11 mouse cellular contexts compared by ENCODE assay signal in the genomic region with DNA sequence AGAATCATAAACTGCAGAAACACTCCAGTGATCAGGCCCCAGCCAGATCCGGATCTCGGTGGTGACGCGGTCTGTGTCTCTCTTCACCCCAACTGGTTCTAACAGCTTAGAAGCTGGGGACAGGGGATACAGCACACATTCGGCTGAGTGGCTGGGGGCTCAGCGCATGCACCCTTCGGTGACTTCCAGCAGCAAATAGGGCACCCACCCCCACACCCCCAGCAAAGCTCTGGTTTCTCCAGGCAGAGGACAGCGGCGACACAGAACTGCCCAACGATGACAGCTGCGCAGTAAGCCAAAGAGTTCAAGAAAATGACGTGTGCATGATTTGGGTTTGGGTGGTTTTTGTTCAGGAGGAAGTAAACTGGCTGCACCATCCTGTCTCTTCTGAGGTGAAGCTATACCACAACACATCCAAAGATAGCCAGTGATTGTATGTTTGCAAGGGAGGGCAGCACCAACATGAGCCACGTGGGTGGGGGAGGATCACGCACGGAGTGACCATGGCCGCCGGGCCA.
DNase-seq lines count a peak whose midpoint lies in the region; ATAC-seq lines count a peak whose summit lies in the region.
"Had no signal": no experiment of that assay in that cellular context is flagged by ENCODE, and none has a peak within 500 bp of the region (broad histone marks: within the 10 kb centered on the region; RNA-seq: fewer than 3 reads in every experiment).

No protein-coding gene starts in this region.

- H3K27ac ChIP-seq in kidney, embryonic 15.5 days = peak overlapping the region; percentile 85
- H3K27ac ChIP-seq: liver, embryonic 13.5 days had no signal

- H3K4me1 ChIP-seq in kidney, embryonic 15.5 days = peaks cover 62% of the 10 kb centered on the region

- no peak overlapping the region for H3K4me3 ChIP-seq in kidney, embryonic 15.5 days (replicated peaks)
- H3K4me3 ChIP-seq: liver, embryonic 13.5 days; megakaryocyte, embryonic 14.5 days had no signal

- H3K36me3 ChIP-seq in kidney, embryonic 15.5 days = no peaks in the 10 kb centered on the region

- no peaks in the 10 kb centered on the region for H3K9me3 ChIP-seq in kidney, embryonic 15.5 days (replicated peaks)
- H3K9me3 ChIP-seq: G1E; liver, embryonic 13.5 days; megakaryocyte, embryonic 14.5 days had no signal

- H3K27me3 ChIP-seq in kidney, embryonic 15.5 days = no peaks in the 10 kb centered on the region
- H3K27me3 ChIP-seq: liver, embryonic 13.5 days; megakaryocyte, embryonic 14.5 days had no signal

- DNase-seq in kidney, adult 9 months = no peak
- DNase-seq in thymus, postnatal 25 days = peak; percentile 20
- DNase-seq in thymus, adult 18-20 months = no peak
- DNase-seq in kidney, postnatal 10 days = peak; percentile 57
- no peak for DNase-seq in gastrocnemius, postnatal 25 days
- no peak for DNase-seq in layer of hippocampus, adult 9-10 months (ENCODE audit: low spot score)
- DNase-seq: liver, embryonic 13.5 days; right cerebral cortex, postnatal 25 days had no signal

- H3K4me2 ChIP-seq in kidney, embryonic 15.5 days = no peak overlapping the region
- H3K4me2 ChIP-seq: liver, embryonic 13.5 days had no signal

- no peak overlapping the region for H3K9ac ChIP-seq in kidney, embryonic 15.5 days
- H3K9ac ChIP-seq: liver, embryonic 13.5 days had no signal

- ATAC-seq in kidney, embryonic 15.5 days (replicated peaks; ENCODE audit: low FRiP score) = peak; percentile 35; the same call in 1 of the 2 replicates

- 74% methylated on average over 17 of the region's 17 CpGs for WGBS in kidney, embryonic 15.5 days

Comparison
In these comparisons a context has a peak if more than half of its experiments do, and no peak if none do; other contexts are left out.
1. DNase-seq: peak in thymus, postnatal 25 days (single experiment) and kidney, postnatal 10 days (single experiment); none in kidney, adult 9 months (single experiment), thymus, adult 18-20 months (0 of 2), gastrocnemius, postnatal 25 days (single experiment) and layer of hippocampus, adult 9-10 months (single experiment).